Mouse (Mus musculus) ovary, postnatal 14 days (tissue): ENCODE data around the gene Arhgap36.

Source experiments
- DNase-seq: peaks from one replicate; pipeline ENCODE4 v3.0.0; 2022; ENCODE audit warnings: low spot score

Gene Arhgap36

GRCm38 (mm10) chrX:49463442-49463970 is at the start of gene Arhgap36:
Gene Arhgap36, plus strand, starts transcription at chrX:49463945.
- DNase-seq = no peak

GRCm38 (mm10) chrX:49457781-49458180 is 6.0 kb upstream of the Arhgap36 start:
- no peak for DNase-seq

- no peak for DNase-seq
These were observed 6.7 kb downstream of the Arhgap36 start for GRCm38 (mm10) chrX:49470287-49471054.

- DNase-seq = no peak
These were observed 16.4 kb downstream of the Arhgap36 start for GRCm38 (mm10) chrX:49479968-49480809.

GRCm38 (mm10) chrX:49480846-49481245 is 17.1 kb downstream of the Arhgap36 start:
- DNase-seq = no peak

GRCm38 (mm10) chrX:49489141-49489540 is 25.4 kb downstream of the Arhgap36 start:
- no peak for DNase-seq

GRCm38 (mm10) chrX:49493739-49494449 is 30.1 kb downstream of the Arhgap36 start:
- no peak for DNase-seq
